Mouse (Mus musculus): Measurements from ENCODE around the gene Zfp771.

Gene Zfp771

DNA sequence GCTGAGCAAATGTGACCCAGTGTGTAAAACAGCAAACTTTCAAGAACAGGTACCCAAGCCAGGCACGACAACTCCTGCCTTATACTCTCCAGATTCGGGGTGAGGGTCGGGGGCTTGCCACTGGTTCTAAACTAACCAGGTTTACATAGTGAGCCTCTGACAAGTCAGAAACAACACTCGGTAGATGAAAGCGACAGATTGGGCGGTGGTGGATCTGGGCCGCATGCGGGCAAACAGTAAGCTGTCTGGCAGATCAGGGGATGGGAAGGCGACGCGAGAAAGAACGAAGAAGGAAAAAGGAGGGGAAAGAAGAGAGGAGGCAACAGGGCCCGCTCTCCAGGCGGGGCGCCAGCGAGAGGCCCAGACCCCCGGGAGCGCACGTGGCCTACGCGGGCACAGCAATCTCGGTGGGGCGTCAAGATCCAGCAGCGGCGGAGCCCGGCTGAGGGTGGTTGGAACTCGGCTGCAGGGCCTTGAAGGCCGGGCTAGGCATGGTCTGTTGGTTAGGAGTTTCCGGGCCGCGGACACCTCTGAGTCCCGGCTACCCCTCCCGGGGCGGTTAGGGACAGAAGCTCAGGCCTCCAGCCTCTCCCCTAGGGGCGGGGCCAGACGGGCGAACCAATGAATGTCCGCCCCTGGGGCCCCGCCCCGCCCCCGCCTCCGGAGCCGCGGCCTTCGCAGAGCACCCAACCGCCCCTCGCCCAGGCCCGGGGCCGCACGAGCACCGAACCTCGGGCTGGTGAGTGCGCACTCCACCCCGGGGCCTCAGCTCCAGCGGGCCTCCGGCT, at the start of gene Zfp771:
Gene Zfp771, plus strand, starts transcription at position 405 of the 788 bp plus-strand sequence.
- DNase-seq (ENCODE audit: low spot score) = peak; percentile 96

DNA sequence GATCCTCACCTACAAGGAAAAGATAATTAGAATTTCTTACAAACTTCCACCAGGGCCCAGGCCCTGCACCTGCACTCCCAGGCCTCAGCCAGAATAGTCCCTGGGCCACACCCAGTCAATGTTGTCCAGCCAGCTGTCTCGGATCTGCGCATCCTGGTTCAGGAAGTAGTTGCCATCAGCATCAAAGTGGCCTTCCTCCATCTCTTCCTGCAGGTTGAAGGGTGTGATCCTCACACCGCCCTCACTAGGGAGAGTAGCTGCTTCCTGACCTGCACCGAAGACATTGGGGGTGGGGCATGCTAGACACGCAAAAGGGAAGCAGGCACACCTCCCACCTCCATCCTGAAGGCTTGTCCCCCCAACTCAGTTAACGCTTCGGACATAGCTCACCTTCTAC, 49.4 kb upstream of the Zfp771 start:
- no peak for DNase-seq (ENCODE audit: low spot score)

DNA sequence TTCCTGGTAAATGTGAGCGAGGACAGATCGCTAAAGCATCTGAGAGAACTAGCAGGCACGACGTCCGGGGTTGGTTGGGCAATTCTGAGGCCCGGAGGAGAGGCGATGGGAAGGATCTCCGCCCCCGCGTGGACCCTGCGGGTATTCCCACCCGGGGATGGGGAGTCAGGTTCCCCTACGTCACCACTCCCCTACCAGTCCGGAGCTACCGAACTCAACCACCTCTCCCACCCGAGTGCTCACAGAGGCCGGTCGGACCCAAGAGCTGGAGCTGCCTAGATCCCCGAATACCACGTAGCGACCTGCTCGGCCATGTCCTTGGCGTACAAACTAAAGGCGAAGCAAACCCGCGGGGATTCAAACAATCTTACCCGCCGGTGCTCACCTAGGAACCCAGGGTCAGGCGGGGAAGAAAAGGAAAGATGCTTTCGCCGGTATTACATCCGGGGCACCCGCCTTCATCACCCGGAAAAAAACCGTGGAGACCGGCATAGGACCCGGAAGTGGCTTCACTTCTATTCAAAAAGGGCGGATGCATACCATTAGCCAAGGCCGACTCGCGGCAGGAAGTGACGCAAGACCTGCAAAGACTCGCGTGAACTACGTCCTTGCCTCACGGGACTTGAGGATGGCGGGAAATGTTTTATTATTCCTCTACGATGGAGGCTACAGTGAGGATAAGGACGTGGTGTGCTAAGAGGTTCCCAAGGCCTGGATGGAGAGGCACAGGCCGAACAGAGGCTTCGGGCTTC, 48.4 kb upstream of the Zfp771 start, which contains the start of gene Cd2bp2:
Gene Cd2bp2, minus strand, starts transcription at position 507 of the 752 bp plus-strand sequence.
- peak; percentile 98 for DNase-seq (ENCODE audit: low spot score)

GRCm38 (mm10) chr7:127196484-127196883, 47.6 kb upstream of the Zfp771 start:
- DNase-seq (ENCODE audit: low spot score) = no peak

DNA sequence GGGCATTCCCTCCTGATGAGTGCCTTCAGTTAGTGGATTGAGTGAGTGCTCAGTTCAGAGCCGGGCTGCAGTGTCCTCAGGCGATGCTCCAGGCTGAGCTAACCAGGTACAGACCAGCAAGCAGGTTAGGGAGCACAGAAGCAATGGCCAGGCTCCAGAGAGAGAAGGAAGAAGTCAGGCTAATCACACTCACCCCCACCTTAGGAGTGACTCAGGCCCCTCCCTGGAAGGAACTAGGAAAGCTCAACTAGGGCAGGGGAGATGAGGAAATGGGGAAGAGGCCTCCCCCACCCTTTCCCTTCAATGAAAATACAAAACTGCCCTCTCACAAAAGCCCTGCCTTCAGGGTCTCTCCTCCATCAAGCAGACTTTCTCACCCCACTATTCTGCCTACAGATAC, 37.5 kb upstream of the Zfp771 start:
- DNase-seq (ENCODE audit: low spot score) = no peak

DNA sequence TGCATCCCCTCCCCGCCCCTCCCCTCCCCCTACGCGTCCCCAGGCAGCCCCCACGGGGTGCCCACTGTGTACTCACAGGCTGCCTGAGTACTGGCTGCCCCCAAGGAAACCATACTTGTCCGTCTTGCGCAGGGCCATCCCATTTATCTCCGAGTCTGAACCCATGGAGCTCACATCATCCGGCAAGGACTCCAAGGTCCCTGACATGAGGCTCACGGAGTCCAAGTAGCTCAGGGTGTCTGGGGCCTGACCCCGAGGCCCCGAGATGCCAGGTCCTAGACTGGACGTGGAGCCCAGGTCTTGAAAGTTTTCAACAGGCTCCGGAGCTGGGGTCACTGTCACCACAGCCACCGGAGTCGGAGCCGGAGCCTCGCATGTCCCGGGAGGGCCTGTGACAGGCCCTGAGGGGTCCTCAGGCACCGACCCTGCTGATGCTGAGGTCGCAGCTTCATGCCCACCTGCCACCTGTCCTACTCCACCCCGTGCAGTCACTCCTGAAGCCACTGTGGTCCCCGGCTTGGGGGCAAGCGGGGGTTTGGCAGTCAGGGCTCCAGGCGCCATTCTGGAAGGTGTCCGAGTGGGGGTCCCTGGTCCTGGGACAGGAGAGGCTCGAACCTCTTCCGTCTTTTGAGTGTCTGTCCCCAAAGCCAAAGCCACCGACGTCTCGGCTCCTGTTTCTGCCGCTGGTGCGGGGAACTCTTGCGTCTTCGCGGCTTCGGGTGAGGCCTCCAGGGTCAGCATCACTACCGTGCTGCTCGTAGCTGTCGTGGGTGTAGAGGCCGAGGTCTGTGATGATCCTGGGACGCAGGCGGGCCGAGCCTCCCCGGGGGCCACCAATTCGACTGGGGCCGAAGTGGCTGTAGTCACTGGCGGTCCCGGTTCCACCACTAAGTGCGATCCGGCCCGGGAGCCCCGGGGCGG, 36.4 kb upstream of the Zfp771 start:
- DNase-seq (ENCODE audit: low spot score) = no peak

- no peak for DNase-seq (ENCODE audit: low spot score)
Observed at GRCm38 (mm10) chr7:127208295-127208552, 35.9 kb upstream of the Zfp771 start, which contains the start of gene Tbc1d10b. TSS of gene Tbc1d10b (minus strand) at chr7:127208468.

DNA sequence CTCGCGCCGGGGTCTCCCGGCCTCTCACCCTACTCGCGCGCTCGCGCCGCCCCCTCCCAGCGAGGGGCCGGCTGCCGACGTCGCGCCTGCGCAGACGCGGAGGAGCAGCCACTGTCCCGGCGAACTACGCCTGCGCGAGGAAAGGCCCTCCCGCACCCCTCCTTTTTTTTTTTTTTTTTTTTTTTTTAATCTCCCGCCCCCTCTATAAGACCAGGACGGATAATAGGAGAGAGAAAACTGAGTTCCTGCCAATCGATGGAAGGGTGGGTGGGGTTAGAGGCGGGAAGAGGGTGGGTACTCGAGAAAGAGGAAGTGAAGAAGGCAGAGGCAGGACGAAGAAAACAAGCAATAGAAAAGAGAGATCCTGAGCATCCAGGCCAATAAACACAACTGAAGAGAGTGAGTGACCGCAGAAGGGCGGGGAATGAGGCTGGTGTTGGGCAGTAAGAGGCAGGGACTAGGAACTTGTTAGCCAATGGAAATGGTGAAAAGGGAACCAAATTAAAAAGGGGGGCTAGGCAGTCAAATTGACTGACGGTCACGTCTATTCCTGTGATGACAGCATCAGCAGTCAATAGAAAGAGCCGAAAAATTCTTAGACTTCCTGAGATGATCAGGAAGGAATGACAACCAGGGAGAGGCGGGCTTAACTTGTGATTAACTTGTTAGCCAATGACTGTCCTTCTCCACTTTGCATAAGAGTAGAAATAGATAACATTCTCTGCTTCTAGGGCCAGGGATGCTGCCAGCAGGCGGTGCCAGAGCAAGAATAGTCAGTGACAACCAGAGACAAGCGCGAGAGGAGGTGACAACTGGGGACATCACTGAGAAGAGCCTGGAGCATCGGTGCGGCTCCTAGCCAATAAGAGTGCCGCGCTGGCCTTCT, 35.3 kb upstream of the Zfp771 start, which contains the start of gene Mylpf:
Gene Mylpf, plus strand, starts transcription at position 338 of the 886 bp plus-strand sequence.
- peak; percentile 97 for DNase-seq (ENCODE audit: low spot score)

DNA sequence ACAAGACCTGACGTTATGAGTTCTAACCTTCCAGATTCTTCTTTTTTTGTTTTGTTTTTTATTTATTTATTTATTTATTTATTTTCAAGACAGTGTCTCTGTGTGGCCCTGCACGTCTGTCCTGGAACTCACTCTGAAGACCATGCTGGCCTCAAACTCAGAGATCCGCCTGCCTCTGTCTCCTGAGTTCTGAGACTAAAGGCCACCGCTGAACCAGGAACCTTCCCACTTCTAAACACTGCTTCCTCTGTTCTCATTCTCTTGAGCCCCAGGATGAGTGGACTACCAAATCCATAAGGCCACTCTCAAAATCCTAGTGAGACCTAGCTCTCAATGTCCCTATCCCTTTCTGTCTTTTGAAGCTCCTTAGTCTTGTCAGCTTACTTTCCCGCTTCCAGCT, 34.2 kb upstream of the Zfp771 start:
- DNase-seq (ENCODE audit: low spot score) = no peak

- DNase-seq (ENCODE audit: low spot score) = no peak
Observed at GRCm38 (mm10) chr7:127210266-127210665, 33.8 kb upstream of the Zfp771 start.

- DNase-seq (ENCODE audit: low spot score) = no peak
Observed at GRCm38 (mm10) chr7:127211014-127211745, 32.9 kb upstream of the Zfp771 start.

GRCm38 (mm10) chr7:127212432-127213250, 31.4 kb upstream of the Zfp771 start:
- DNase-seq (ENCODE audit: low spot score) = no peak

DNA sequence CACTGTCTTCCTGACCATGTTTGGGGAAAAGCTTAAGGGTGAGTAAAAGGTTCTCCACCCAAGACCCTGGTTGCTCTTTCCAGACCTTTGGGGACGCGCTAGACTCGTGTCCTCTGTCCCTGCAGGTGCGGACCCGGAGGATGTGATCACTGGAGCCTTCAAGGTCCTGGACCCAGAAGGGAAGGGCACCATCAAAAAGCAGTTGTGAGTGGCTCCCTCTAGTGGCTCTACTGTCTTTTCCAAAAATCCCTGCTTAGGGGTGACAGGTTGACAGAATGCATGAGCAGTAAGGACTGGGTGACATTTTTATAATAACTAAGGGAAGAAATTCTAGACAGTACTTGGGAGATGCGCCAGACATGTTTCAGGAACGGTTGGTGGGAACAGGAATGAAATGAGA, 30.6 kb upstream of the Zfp771 start:
- DNase-seq (ENCODE audit: low spot score) = peak; percentile 80

DNA sequence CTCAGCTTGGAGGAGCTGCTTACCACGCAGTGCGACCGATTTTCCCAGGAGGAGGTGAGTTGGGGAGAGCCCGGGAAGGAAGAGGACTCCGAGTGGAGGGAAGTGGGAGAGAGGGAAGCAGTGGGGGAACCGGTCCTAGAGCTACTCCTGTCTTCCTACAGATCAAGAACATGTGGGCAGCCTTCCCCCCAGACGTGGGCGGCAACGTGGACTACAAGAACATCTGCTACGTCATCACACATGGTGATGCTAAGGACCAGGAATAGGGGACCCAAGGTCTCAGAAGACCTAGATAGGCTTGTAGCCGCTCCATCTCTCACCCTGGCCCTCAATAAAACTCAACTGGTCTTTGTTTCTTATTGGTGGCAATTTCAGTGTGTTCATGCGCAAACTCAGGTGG, 30.1 kb upstream of the Zfp771 start:
- DNase-seq (ENCODE audit: low spot score) = no peak

- no peak for DNase-seq (ENCODE audit: low spot score)
Observed at GRCm38 (mm10) chr7:127214521-127214920, 29.6 kb upstream of the Zfp771 start.

- DNase-seq (ENCODE audit: low spot score) = peak; percentile 91
Observed at GRCm38 (mm10) chr7:127214981-127215871, 28.8 kb upstream of the Zfp771 start.

DNA sequence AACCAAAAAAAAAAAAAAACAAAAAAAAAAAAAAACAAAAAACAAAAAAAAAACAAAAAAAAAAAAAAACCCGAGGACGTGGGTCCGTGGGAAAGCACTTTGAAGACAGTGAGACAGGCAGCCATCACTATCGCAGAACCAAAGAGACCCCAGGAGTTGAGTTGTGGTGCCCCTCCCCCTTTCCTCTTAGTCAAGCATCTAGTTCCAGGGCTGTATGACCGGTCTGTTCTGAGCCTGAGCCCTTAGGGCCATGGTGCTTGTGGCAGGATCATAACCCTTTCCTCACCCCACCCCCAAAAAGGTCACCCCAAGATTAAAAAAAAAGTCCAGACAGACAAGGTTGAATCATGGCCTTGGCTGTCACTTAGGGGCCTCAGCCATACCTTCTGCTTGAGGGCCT, 27.8 kb upstream of the Zfp771 start:
- no peak for DNase-seq (ENCODE audit: low spot score)

DNA sequence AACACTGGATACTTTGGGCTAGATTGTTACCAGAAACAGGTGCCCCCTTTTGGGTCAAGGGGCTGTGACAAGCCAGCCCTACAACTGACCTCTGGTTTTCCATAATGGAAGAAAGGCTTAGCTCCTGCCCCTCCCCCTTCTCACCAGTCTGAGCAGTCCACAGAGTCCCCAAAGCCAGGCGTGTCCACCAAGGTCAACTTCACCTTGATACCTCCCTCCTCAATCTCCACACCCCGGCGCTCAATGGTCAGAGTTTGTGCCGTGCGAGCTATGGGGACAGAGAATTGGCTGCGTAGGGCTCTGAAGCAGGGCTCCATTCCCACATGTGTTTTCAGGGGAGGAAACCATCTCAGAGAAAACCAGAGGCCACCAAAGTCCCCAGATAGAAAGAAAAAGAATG, 26.6 kb upstream of the Zfp771 start:
- DNase-seq (ENCODE audit: low spot score) = no peak

All from retina, embryonic 14.5 days (tissue).